Mouse (Mus musculus) left cerebral cortex, postnatal 4 days (tissue): ENCODE data around the gene Doc2b. TPM values are rescaled to one million over a fixed set of nuclear protein-coding genes. Genes with fewer than 3 reads are reported as not detected.

ENCODE experiments used
- DNase-seq: peaks from one replicate; pipeline ENCODE4 v3.0.0-alpha.2; 2022
- intact Hi-C: fragments of 180-260 bp; cut with DNase I; formaldehyde crosslinking; loops from one replicate; pipeline ENCODE4 v1.15.1; 2025
- total RNA-seq, 2 experiments: library from RNA; stranded (reverse); gene quantifications; 2 replicates each; pipeline ENCODE4 v1.2.3; 2021

The Doc2b gene
- total RNA-seq: 10 to 100 TPM; 47.9 to 53.4 TPM

GRCm38 (mm10) chr11:75796029-75796445, at the start of gene Doc2b:
Gene Doc2b, minus strand, starts transcription at chr11:75796049.
- peak; percentile 44 for DNase-seq
- intact Hi-C loops: loop anchor here (5.0 to 10.0 kb wide), 2 partner anchors 109 to 171 kb away; no protein-coding TSS in a partner anchor

GRCm38 (mm10) chr11:75842904-75843619, 47.2 kb upstream of the Doc2b start:
- peak; percentile 62 for DNase-seq
- intact Hi-C loops: no loop called here

- DNase-seq: no peak
- intact Hi-C loops: no loop called here
These were observed 45.7 kb upstream of the Doc2b start for GRCm38 (mm10) chr11:75841503-75841902.

GRCm38 (mm10) chr11:75839536-75840430, 43.9 kb upstream of the Doc2b start:
- DNase-seq: no peak

GRCm38 (mm10) chr11:75838861-75839426, 43.1 kb upstream of the Doc2b start:
- intact Hi-C loops: no loop called here
- peak; percentile 36 for DNase-seq

More at GRCm38 (mm10) chr11:75839536-75840430, 43.9 kb upstream of the Doc2b start:
- intact Hi-C loops: no loop called here

GRCm38 (mm10) chr11:75836240-75836610, 40.4 kb upstream of the Doc2b start:
- DNase-seq: no peak
- intact Hi-C loops: no loop called here

GRCm38 (mm10) chr11:75835587-75836239, 39.9 kb upstream of the Doc2b start:
- DNase-seq: no peak
- intact Hi-C loops: no loop called here

GRCm38 (mm10) chr11:75833081-75833480, 37.2 kb upstream of the Doc2b start:
- no peak for DNase-seq
- intact Hi-C loops: no loop called here

- intact Hi-C loops: no loop called here
These were observed 34.5 kb upstream of the Doc2b start for GRCm38 (mm10) chr11:75830386-75830785.

GRCm38 (mm10) chr11:75827414-75827813, 31.6 kb upstream of the Doc2b start:
- intact Hi-C loops: no loop called here
- no peak for DNase-seq

More at GRCm38 (mm10) chr11:75830386-75830785, 34.5 kb upstream of the Doc2b start:
- DNase-seq: no peak

- intact Hi-C loops: no loop called here
- DNase-seq: no peak
These were observed 27.7 kb upstream of the Doc2b start for GRCm38 (mm10) chr11:75823506-75823905.

GRCm38 (mm10) chr11:75813085-75813484, 17.2 kb upstream of the Doc2b start:
- intact Hi-C loops: no loop called here
- DNase-seq: no peak

GRCm38 (mm10) chr11:75811900-75812299, 16.1 kb upstream of the Doc2b start:
- intact Hi-C loops: no loop called here
- peak; percentile 64 for DNase-seq

- intact Hi-C loops: no loop called here
- no peak for DNase-seq
These were observed 14.7 kb upstream of the Doc2b start for GRCm38 (mm10) chr11:75810526-75810925.

- peak; percentile 19 for DNase-seq
- intact Hi-C loops: no loop called here
These were observed 11.6 kb upstream of the Doc2b start for GRCm38 (mm10) chr11:75807486-75807885.

GRCm38 (mm10) chr11:75801771-75802550, 6.1 kb upstream of the Doc2b start:
- intact Hi-C loops: no loop called here

GRCm38 (mm10) chr11:75801369-75801768, 5.5 kb upstream of the Doc2b start:
- intact Hi-C loops: no loop called here
- DNase-seq: no peak

More at GRCm38 (mm10) chr11:75801771-75802550, 6.1 kb upstream of the Doc2b start:
- DNase-seq: no peak

- intact Hi-C loops: loop anchor here (5.0 to 10.0 kb wide), 2 partner anchors 108 to 171 kb away; no protein-coding TSS in a partner anchor
These were observed 842 bp upstream of the Doc2b start for GRCm38 (mm10) chr11:75796536-75797246.

GRCm38 (mm10) chr11:75795321-75795636, 570 bp downstream of the Doc2b start:
- DNase-seq: no peak
- intact Hi-C loops: loop anchor here (5.0 to 10.0 kb wide), 2 partner anchors 110 to 172 kb away; no protein-coding TSS in a partner anchor

More at GRCm38 (mm10) chr11:75796536-75797246, 842 bp upstream of the Doc2b start:
- DNase-seq: no peak
